Mouse (Mus musculus) erythroblast, embryonic 14.5 days (primary cell): Measurements from ENCODE around the gene Fbxo45.

Experiments used
- GATA1 ChIP-seq: IDR thresholded peaks from 2 replicates; pipeline ENCODE4 v1.6.1; 2012; ENCODE audit warnings: low read length, inconsistent platforms, mixed read lengths
- TAL1 ChIP-seq: IDR thresholded peaks from 3 replicates; pipeline ENCODE4 v1.6.1; 2012; ENCODE audit warnings: low read length, inconsistent platforms, mixed read lengths

DNA sequence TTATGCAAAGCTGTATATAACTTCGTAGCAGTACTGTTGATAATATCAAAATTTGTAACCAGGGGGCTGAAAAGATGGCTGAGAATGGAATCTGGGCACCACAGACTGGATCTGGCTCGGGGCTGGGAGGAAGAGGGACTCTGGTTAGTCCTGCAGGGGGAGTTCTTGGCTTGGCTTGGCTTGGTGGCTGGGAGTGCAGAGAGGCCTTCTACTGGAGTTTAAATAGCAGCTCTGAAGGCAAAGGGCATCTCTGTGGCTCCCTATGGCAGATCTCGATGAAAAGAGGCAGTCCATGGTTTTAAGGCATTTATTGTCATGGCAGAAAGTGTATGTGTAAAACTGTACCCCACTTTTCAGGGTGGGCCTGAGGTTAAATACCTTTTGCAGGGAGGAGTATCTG, 42.1 kb downstream of the Fbxo45 start:
- TF ChIP-seq GATA1 (no peak), TAL1 (no peak)
